Mouse (Mus musculus) layer of hippocampus, adult 9-10 months (tissue): ENCODE measurements around the gene Kpna7.

ENCODE experiments used
- DNase-seq: peaks from one replicate; pipeline ENCODE4 v3.0.0; 2022; ENCODE audit warnings: low spot score

The Kpna7 gene

DNA sequence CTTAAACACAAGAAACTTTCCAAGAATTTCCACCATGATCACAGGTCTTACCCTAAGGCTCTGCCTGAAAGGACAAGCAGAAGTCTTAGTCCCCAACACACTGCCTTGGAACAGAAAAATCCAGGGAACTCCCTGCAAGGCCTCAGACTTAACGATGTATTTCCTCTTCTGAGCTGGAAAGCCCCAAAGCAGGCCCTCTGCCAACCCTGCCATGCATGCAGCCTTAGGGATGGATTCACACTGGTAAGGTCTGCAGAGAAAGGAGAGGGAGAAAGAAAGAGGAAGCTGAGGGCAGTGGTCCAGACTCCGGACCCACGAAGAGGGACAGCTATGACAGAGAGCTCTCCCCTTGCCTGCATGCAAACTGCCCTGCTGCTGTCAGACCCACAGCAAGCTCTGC lies 120.4 kb downstream of the Kpna7 start:
- DNase-seq, result no peak

DNA sequence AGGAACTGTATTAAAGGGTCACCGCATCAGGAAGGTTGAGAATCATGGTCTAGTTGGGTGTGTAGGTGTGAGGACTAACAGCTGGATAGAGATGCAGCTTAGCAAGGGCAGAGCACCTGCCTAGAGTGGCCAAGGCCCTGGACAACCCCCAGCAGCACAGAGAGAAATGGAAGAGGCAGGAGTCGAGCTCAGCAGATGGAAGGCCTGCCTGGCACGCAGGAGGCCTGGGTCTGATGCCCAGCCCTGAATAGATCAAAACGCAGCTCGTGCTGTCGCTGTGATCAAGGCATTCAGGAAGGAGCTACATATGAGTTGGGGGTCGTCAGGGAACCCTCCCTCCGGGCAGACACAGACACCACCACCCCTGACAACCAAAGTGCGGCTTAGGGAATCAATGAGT lies 125.6 kb downstream of the Kpna7 start:
- no peak for DNase-seq

DNA sequence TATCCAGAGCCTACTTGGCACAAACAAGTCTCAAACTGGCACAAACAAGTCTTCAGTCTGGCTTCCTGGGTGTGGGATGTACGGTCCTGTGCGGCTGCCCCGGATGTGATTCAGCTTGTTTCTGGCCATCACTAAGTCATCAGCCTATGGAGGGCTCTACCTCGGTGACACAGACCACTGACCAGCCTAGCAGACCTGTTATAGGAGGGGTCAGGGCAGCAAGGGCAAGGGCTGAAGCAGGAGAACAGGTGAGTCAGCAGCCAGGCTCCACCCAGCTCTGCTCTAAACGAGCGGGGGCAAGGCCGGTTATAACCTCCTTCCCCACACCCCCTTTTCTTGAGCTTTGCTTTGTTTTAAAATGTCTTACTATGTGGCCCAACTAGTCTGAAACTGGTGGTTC lies 129.4 kb downstream of the Kpna7 start:
- no peak for DNase-seq

DNA sequence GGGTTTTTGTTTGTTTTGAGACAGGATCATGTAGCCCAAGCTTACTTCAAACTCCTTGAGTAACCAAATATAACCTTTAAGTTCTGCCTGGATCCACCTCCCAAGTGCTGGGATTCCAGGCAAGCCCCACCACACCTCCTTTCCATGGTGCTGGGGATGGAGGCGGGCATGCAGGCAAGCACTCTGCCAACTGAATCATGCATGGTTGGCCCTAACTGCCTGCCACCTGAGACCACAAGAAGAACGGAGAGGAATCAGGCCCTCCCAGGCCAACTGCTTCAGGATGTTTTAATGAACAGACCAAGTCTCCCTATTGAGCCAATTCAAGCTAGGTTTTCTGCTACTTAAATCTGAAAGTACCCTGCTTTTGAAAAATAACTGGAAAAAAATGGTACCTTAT lies 131.2 kb downstream of the Kpna7 start:
- DNase-seq, result no peak

DNA sequence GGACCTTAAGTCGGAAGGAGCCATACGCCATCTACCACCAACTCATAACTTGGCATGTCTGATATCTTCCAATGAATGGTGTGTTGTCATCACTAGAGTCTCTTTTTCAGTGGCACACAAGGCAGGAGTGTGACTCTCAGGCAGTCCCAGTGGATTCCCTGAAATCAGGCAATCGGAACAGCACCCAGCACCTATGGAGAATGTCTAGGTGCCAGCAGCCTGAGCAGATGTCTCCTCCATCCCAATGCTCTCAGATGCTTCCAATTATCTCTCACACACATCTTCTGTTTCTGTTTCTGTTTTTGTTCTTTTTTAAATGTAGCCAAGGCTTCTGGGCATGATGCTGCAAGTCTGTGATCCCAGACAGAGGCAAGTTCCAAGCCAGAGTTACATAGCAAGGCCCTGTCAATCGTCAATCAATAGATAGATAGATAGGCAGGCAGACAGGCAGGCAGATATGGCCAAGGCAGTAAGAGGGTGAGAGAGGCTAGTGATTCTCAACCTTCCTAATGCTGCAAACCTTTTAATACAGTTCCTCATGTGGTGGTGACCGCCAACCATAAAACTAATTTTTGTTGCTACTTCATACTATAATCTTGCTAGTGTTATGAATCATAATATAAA lies 133.3 kb downstream of the Kpna7 start:
- no peak for DNase-seq

DNA sequence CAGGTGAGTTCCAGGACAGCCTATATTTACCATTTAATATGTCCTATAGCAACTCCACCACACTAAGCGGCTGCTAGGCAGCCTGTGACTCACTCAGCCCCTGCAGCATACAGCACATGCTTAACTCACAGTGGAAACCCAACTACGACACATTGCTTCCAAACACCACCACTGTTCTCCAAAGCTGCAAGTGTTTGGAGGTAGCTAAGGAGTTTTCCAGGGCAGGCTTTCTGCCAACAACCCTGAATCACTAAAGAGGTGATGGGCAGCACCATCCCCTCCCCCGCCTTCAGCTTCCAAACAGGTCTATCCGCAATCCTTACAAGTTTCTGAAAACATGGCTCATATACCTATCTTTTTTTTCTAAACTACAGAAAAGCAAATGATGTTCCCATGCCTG lies 134.0 kb downstream of the Kpna7 start:
- DNase-seq, result no peak

DNA sequence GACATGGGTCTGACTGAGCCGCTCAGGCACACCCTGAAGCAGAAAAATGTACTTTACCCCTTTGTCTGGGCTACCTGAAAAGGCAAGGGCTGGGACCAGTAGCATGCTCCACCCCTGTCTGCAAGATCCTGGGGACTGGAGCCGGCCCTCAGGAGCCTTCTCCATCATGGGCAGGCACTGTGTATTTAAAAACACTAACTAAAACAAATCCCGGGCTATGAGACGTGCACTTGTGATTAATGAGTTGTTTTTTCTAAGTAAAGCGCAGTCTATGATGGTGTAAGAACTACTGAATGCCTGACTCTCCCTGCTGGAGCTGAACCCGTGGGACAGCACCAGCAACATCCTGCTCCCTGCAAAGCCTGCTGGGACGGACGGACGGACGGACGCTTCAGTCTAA lies 135.4 kb downstream of the Kpna7 start:
- no peak for DNase-seq

DNA sequence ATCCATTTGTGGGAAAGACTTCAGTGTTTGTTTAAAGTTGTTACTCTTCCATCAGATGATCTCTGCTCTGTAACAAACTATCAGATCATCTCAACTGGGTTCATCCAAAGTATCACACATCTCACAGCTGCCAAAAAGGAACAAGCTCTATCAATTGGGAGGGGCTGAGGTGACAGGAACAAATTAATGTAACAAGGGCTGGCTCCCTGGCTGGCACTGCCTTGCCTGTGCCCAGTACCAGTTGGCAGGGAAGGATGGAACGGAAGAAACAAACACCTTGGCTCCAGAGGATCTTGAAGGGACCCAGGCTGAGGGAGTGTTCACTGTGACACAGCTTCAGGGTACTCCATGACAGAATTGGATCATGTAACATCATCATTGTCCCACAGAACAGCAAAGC lies 135.8 kb downstream of the Kpna7 start:
- no peak for DNase-seq

DNA sequence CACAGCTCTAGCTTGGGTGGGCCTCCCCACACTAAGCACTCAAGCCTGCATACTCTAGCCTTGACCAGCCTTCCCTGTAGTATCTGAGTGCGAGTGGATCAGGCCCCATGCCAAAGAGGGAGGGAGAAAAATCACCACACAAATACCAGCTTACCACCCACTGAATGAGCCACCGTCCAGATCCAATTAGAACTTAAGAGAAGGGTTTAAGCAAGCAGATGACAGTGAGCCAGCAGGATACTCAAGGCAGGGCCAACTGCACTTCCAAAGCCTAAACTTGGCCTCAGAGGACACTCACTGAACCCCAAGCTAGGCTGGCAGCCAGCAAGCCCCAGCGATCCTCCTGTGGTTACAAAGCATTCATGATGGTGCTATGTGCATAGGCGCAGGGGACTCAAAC lies 137.8 kb downstream of the Kpna7 start:
- no peak for DNase-seq

DNA sequence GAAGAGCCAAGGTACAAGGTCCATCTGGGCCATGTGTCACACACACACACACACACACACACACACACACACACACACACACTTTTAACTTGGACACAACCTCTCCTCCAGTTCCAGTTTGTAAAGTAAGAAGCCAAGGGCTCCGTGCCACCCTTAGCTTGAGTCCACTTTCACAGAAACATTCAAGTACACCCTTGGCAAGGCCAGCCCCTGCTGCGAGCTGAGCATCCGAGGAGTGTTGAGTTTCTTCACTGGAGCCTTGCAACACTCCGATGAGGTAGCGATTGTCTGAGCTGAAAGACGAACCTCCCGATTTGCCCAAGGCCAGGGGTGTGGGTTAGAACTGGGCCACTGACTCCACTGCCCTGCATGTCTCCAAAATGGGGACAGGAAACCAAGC lies 138.9 kb downstream of the Kpna7 start:
- DNase-seq, result no peak

DNA sequence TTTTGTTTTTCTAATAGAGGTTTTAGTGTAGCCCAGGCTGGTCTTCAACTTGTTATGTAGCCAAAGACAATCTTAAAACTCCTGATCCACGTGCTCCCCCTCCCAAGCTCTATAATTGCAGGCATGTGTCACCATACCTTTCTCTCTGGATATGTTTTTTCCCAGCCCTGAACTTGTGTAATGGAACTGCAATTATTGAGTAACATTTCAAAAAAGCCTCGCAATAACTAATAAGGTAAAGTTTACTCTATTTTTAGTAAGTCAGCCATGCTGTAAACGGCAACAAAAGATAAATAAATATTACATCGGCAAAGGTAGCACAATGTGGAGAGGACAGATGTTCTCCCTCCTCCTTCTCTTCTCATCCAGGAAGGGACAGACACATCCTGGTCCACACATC lies 139.5 kb downstream of the Kpna7 start:
- DNase-seq, result no peak

DNA sequence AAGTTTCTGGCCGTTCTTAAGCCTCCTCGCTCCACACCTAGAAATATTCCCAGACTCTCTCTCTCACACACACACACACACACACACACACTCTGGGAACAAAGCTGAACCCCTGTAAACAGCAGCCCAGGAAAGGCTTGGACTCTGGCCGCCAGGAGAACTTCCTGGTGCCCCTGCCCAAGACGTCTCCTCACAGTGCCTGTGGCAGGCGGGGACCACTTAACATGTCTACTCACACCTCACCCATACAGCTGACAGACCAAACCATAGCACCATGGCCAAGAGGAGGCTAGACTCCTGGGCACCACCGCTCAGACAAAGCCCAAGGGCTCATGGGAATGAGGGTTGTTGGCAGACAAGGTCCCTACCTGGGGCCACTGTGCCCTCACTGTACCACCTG lies 140.5 kb downstream of the Kpna7 start:
- no peak for DNase-seq

DNA sequence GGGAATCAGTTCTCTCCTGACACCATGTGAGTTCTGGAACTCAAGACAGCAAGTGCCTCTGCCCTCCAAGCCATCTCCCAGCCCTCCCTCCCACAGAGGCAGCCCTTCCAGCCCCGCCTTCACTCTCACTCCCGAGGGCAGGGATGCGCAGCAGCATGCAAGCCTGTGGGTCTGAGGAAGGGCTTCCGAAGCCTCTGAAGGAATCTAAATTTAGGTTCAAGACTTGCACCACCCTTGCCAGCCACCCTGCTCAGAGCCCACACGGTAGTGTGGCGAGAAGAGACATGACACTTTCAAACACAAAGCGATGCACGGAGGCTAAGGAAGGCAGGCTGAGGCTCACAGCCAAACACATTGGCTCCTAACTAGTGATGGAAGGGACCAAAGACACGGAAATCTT lies 141.4 kb downstream of the Kpna7 start:
- DNase-seq, result no peak

DNA sequence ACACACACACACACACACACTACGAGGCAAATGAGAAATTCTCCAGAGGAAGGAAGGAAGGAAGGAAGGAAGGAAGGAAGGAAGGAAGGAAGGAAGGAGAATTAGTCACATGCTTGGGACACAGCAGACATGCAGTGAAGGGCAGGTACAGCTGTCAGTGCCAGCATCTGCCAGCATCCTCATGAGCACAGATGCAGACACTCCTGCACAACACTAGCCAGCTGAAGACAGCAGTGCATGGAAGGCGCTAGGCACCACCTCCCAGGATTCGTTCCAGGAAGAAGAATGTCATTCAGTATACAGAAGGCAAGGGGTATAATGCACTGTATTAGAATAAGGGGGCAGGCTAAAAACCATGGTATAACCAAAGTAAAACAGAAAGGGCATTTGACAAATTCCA lies 142.9 kb downstream of the Kpna7 start:
- DNase-seq, result no peak

DNA sequence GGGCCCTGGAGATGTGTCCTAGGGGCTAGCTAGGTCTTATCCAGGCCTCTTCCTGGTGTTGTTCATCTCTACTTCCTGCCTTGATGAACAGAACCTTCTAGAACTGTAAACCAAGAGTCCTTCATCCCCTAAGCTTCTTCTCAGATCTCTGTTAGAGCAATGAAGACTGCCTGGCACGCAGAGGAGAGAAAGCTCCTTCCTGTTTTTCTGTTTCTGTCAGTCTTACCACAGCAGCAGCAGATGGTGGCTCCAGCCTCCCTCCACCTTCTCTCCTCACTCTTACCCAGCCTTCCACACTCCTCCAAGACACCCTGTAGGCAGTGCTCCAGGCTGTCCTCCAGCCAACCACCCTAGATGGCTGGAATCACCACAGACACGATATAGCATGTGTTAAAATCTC lies 146.5 kb downstream of the Kpna7 start:
- no peak for DNase-seq
